Mouse (Mus musculus): ENCODE measurements around the gene Dcst2.

- TF ChIP-seq HCFC1 (IDR thresholded peaks at IDR 0.05; ENCODE audit: borderline replicate concordance, insufficient read depth, low read length) (no peak), CHD2 (IDR thresholded peaks at IDR 0.05; ENCODE audit: low read depth, low read length) (no peak), MAFK (IDR thresholded peaks at IDR 0.05; ENCODE audit: insufficient read depth, low read depth, low read length) (no peak), ZC3H11A (IDR thresholded peaks at IDR 0.05; ENCODE audit: borderline replicate concordance, low read depth, low read length) (no peak), ZNF384 (IDR thresholded peaks at IDR 0.05; ENCODE audit: low read depth, low read length) (no peak)
Measured at GRCm38 (mm10) chr3:89424416-89425140, 62.8 kb downstream of the Dcst2 start.

Data from ES-E14 (cell line).